Mouse (Mus musculus): ENCODE measurements around the gene Zc3h12a.

DNA sequence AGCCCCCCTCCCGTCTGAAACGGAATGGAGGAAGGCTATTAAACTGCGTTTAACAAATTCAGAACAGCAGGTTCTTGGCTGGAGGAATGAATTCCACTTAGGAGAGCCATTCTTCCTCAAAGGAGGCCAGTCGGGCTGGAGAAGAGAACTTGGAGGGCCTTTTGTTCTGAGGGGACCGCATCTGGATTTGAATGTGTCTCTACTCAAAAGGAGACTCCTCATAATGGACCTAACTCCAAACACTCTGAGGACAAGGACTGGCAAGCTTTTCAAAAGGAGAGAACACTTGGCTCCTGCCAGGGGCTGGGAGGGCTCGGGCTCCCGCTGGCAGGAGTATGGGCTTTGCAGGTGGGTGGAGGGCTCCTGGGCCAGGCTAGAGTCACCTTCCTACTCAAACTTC is 17.0 kb upstream of the Zc3h12a start:
- TF ChIP-seq CTCF (IDR thresholded peaks at IDR 0.05) (no peak), EP300 (IDR thresholded peaks at IDR 0.05) (no peak)
